Mouse (Mus musculus) heart, postnatal 0 days (tissue): Measurements from ENCODE around the gene Ldlrad3. TPM values are rescaled to one million over a fixed set of nuclear protein-coding genes. Genes with fewer than 3 reads are reported as not detected.

Source experiments
- ATAC-seq: fragments of 200-750 bp; cut with Nextera tagmentation; 2 replicates; pipeline ENCODE4 v1.8.0; 2017; ENCODE audit warnings: low read depth, moderate number of reproducible peaks, moderate library complexity; ENCODE audit not compliant: insufficient read depth
- DNase-seq: peaks from one replicate; pipeline ENCODE4 v3.0.0-alpha.2; 2016; ENCODE audit warnings: low spot score
- H3K27ac ChIP-seq: fragments of 300-500 bp; sonication (generic); 2 replicates; pipeline ENCODE4 v1.5.1; 2014; ENCODE audit warnings: low read depth, mild to moderate bottlenecking
- H3K27me3 ChIP-seq: fragments of 300-500 bp; sonication (generic); 2 replicates; pipeline ENCODE4 v1.6.1; 2014; ENCODE audit warnings: low read length, mixed read lengths; ENCODE audit not compliant: control insufficient read depth, insufficient read depth
- H3K36me3 ChIP-seq: fragments of 300-500 bp; sonication (generic); replicated peaks from 2 replicates; pipeline ENCODE4 v1.6.1; 2014; ENCODE audit warnings: low read length, mixed read lengths; ENCODE audit not compliant: control insufficient read depth, insufficient read depth
- H3K4me1 ChIP-seq: fragments of 300-500 bp; sonication (generic); 2 replicates; pipeline ENCODE4 v1.6.1; 2014; ENCODE audit warnings: antibody characterized with exemption; ENCODE audit not compliant: control insufficient read depth, insufficient read depth
- H3K4me2 ChIP-seq: fragments of 300-500 bp; sonication (generic); 2 replicates; pipeline ENCODE4 v1.6.1; 2014; ENCODE audit warnings: low read depth, mild to moderate bottlenecking, low read length, moderate library complexity
- H3K4me3 ChIP-seq: fragments of 300-500 bp; sonication (generic); 2 replicates; pipeline ENCODE4 v1.5.1; 2014; ENCODE audit warnings: low read depth, low read length
- H3K9ac ChIP-seq: fragments of 300-500 bp; sonication (generic); replicated peaks from 2 replicates; pipeline ENCODE4 v1.6.1; 2014; ENCODE audit warnings: low read depth, low read length, mixed read lengths
- H3K9me3 ChIP-seq: fragments of 300-500 bp; sonication (generic); replicated peaks from 2 replicates; pipeline ENCODE4 v1.6.1; 2016; ENCODE audit warnings: low read length; ENCODE audit not compliant: control insufficient read depth
- CTCF ChIP-seq: IDR thresholded peaks from 2 replicates; pipeline ENCODE4 v1.5.1; 2016; ENCODE audit warnings: antibody characterized with exemption, control low read depth, low read depth
- EP300 ChIP-seq: IDR thresholded peaks from 2 replicates; pipeline ENCODE4 v1.6.1; 2016; ENCODE audit warnings: antibody characterized with exemption, low read depth
- WGBS: fragments of 180-500 bp; shearing (Covaris S2); extraction: QIAGEN DNeasy Blood & Tissue Kit; methylation state at CpG from one replicate; pipeline ENCODE4 v1.1.7; 2014; 5-methylcytosine and 5-hydroxymethylcytosine counted together
- polyA plus RNA-seq: library from polyadenylated mRNA; unstranded; fragments of >200 nt; fragmentation: Nextera tagmentation; extraction: Ambion mirVana; gene quantifications from 2 replicates; pipeline ENCODE4 v1.2.1, GENCODE M21; 2015
- total RNA-seq: library from RNA; depleted of rRNA; stranded (reverse); fragments of >200 nt; gene quantifications from 2 replicates; pipeline ENCODE4 v1.2.3, GENCODE M21; 2014; ENCODE audit warnings: low replicate concordance

The Ldlrad3 gene
- total and polyA plus RNA-seq, 2 experiments from 2014 or later: 3.5 to 5.4 TPM

- H3K4me2 ChIP-seq: no peak overlapping the region
- H3K4me3 ChIP-seq: no peak overlapping the region
- no peak overlapping the region for H3K9ac ChIP-seq
- no peaks in the 10 kb centered on the region for H3K27me3 ChIP-seq
- ATAC-seq (no peak), DNase-seq (no peak)
- no peaks in the 10 kb centered on the region for H3K9me3 ChIP-seq
- 84% methylated on average over 9 of the region's 9 CpGs for WGBS
- H3K4me1 ChIP-seq: peaks cover 18% of the 10 kb centered on the region
- TF ChIP-seq CTCF: no peak
- no peak for TF ChIP-seq EP300
- no peaks in the 10 kb centered on the region for H3K36me3 ChIP-seq
- H3K27ac ChIP-seq: no peak overlapping the region
These were observed 202.2 kb downstream of the Ldlrad3 start for GRCm38 (mm10) chr2:101983853-101984543.

- DNase-seq (no peak), ATAC-seq (peak; percentile 78)
- no peak for TF ChIP-seq EP300
- H3K9me3 ChIP-seq: no peaks in the 10 kb centered on the region
- WGBS: 47% methylated on average over 15 of the region's 15 CpGs
- no peaks in the 10 kb centered on the region for H3K27me3 ChIP-seq
- H3K27ac ChIP-seq: no peak overlapping the region
- H3K4me1 ChIP-seq: peaks cover 23% of the 10 kb centered on the region
- no peak overlapping the region for H3K4me3 ChIP-seq
- no peak overlapping the region for H3K9ac ChIP-seq
- H3K4me2 ChIP-seq: no peak overlapping the region
- no peaks in the 10 kb centered on the region for H3K36me3 ChIP-seq
These were observed 202.9 kb downstream of the Ldlrad3 start for GRCm38 (mm10) chr2:101983082-101983852.

GRCm38 (mm10) chr2:101981964-101982498 lies 204.2 kb downstream of the Ldlrad3 start:
- H3K27ac ChIP-seq: no peak overlapping the region
- H3K9ac ChIP-seq: no peak overlapping the region
- TF ChIP-seq EP300 (no peak), CTCF (no peak)
- H3K36me3 ChIP-seq: no peaks in the 10 kb centered on the region
- no peak overlapping the region for H3K4me2 ChIP-seq
- 66% methylated on average over 6 of the region's 6 CpGs for WGBS
- no peaks in the 10 kb centered on the region for H3K9me3 ChIP-seq
- no peak overlapping the region for H3K4me3 ChIP-seq
- no peak for ATAC-seq
- peaks cover 18% of the 10 kb centered on the region for H3K4me1 ChIP-seq
- H3K27me3 ChIP-seq: no peaks in the 10 kb centered on the region
- no peak for DNase-seq

GRCm38 (mm10) chr2:101981211-101981610 lies 205.0 kb downstream of the Ldlrad3 start:
- ATAC-seq: no peak

GRCm38 (mm10) chr2:101980456-101980947 lies 205.7 kb downstream of the Ldlrad3 start:
- TF ChIP-seq CTCF (no peak), EP300 (no peak)
- Histone ChIP-seq H3K9me3 (no peaks in the 10 kb centered on the region), H3K4me1 (peaks cover 16% of the 10 kb centered on the region), H3K27me3 (no peaks in the 10 kb centered on the region), H3K4me3 (no peak overlapping the region), H3K27ac (no peak overlapping the region), H3K4me2 (no peak overlapping the region), H3K36me3 (no peaks in the 10 kb centered on the region), H3K9ac (no peak overlapping the region)
- WGBS: 94% methylated on average over 8 of the region's 8 CpGs
- no peak for DNase-seq
- ATAC-seq: no peak

More at GRCm38 (mm10) chr2:101981211-101981610, 205.0 kb downstream of the Ldlrad3 start:
- Histone ChIP-seq H3K27ac (no peak overlapping the region), H3K27me3 (no peaks in the 10 kb centered on the region), H3K9ac (no peak overlapping the region), H3K9me3 (no peaks in the 10 kb centered on the region), H3K4me3 (no peak overlapping the region), H3K4me2 (no peak overlapping the region), H3K4me1 (peaks cover 16% of the 10 kb centered on the region), H3K36me3 (no peaks in the 10 kb centered on the region)
- DNase-seq: no peak
- 70% methylated on average over 2 of the region's 2 CpGs for WGBS
- no peak for TF ChIP-seq CTCF
